Mouse (Mus musculus) heart, adult 11 months (tissue): ENCODE measurements around the gene Ttll8.
A peak's percentile ranks its signal among the peaks of the same experiment; 100 is the strongest.

ENCODE experiments used
- DNase-seq: peaks from one replicate; pipeline ENCODE4 v3.0.0; 2022

Gene Ttll8

GRCm38 (mm10) chr15:88859206-88859970, 94.8 kb downstream of the Ttll8 start:
- peak; percentile 90 for DNase-seq

- peak; percentile 91 for DNase-seq
Measured at GRCm38 (mm10) chr15:88858707-88859106, 95.5 kb downstream of the Ttll8 start.

- peak; percentile 98 for DNase-seq
Measured at GRCm38 (mm10) chr15:88858141-88858541, 96.1 kb downstream of the Ttll8 start.

- DNase-seq, result peak; percentile 91
Measured at GRCm38 (mm10) chr15:88857361-88857760, 96.9 kb downstream of the Ttll8 start.

- DNase-seq, result peak; percentile 91
Measured at GRCm38 (mm10) chr15:88856613-88857012, 97.6 kb downstream of the Ttll8 start.

GRCm38 (mm10) chr15:88855896-88856417, 98.3 kb downstream of the Ttll8 start:
- peak; percentile 94 for DNase-seq

GRCm38 (mm10) chr15:88854969-88855830, 99.0 kb downstream of the Ttll8 start:
- DNase-seq, result peak; percentile 97

- peak; percentile 94 for DNase-seq
Measured at GRCm38 (mm10) chr15:88854119-88854968, 99.9 kb downstream of the Ttll8 start.

GRCm38 (mm10) chr15:88853106-88853505, 101.1 kb downstream of the Ttll8 start:
- no peak for DNase-seq

- peak; percentile 94 for DNase-seq
Measured at GRCm38 (mm10) chr15:88851507-88852149, 102.6 kb downstream of the Ttll8 start.

- DNase-seq, result no peak
Measured at GRCm38 (mm10) chr15:88851076-88851475, 103.1 kb downstream of the Ttll8 start.

GRCm38 (mm10) chr15:88850146-88850826, 103.9 kb downstream of the Ttll8 start:
- peak; percentile 100 for DNase-seq

- peak; percentile 93 for DNase-seq
Measured at GRCm38 (mm10) chr15:88849621-88850020, 104.6 kb downstream of the Ttll8 start.

- DNase-seq, result peak; percentile 93
Measured at GRCm38 (mm10) chr15:88848661-88849060, 105.6 kb downstream of the Ttll8 start.

- no peak for DNase-seq
Measured at GRCm38 (mm10) chr15:88844966-88845365, 109.3 kb downstream of the Ttll8 start.

GRCm38 (mm10) chr15:88843486-88844097, 110.6 kb downstream of the Ttll8 start:
- peak; percentile 89 for DNase-seq

GRCm38 (mm10) chr15:88842300-88842673, 111.9 kb downstream of the Ttll8 start:
- no peak for DNase-seq

- DNase-seq, result peak; percentile 91
Measured at GRCm38 (mm10) chr15:88841580-88842299, 112.5 kb downstream of the Ttll8 start.

GRCm38 (mm10) chr15:88841160-88841559, 113.1 kb downstream of the Ttll8 start:
- peak; percentile 92 for DNase-seq
